Mouse (Mus musculus): Measurements from ENCODE around the gene Dhx37.
"Not testable (repeated sequence)": the region's sequence is repeated elsewhere in the genome, so short reads cannot be mapped to it uniquely, and the experiment has no call there.

Dhx37 gene

DNA sequence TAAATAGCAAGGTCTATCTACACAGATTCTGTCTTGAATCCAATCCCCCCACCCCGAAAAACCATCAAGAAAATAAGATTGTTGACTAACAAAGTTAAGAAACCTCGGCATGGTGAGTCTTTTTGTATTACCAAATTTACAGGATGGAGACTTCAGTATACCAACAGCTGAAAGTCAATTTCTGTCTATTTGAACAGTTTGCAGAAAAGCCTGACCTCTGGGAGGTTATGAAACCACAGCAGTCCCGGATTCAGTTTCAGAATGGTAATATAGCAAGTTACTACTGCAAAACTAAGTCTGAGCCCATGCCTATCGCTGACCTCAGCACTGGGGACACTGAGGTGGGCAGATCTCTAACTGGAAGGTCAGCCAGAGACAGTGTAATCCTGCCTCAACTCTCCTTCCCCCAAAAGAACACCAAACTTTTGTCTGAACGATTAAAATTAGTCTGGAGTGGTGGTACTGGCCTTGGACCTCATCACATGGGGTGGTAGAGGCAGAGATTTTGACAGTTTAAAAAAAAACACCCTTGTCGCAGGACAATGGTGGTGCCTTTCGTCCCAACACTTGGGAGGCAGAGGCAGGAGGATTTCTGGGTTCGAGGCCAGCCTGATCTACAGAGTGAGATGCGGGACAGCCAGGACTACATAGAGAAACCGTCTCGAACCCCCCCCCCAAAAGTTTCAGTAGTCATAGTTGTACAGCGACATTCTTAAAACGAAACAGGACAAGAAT lies 45.4 kb downstream of the Dhx37 start:
- DNase-seq = no peak

DNA sequence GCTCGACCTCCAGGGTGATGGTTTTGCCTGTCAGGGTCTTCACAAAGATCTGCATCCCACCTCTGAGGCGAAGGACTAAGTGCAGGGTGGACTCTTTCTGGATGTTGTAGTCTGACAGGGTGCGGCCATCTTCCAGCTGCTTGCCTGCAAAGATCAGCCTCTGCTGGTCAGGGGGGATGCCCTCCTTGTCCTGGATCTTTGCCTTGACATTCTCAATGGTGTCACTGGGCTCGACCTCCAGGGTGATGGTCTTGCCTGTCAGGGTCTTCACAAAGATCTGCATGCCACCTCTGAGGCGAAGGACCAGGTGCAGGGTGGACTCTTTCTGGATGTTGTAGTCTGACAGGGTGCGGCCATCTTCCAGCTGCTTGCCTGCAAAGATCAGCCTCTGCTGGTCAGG lies 46.6 kb downstream of the Dhx37 start:
- not testable (repeated sequence) for DNase-seq

GRCm38 (mm10) chr5:125385215-125385940 lies 48.5 kb downstream of the Dhx37 start:
- DNase-seq = no peak

- no peak for DNase-seq
Measured at GRCm38 (mm10) chr5:125384512-125385214, 49.3 kb downstream of the Dhx37 start.

DNA sequence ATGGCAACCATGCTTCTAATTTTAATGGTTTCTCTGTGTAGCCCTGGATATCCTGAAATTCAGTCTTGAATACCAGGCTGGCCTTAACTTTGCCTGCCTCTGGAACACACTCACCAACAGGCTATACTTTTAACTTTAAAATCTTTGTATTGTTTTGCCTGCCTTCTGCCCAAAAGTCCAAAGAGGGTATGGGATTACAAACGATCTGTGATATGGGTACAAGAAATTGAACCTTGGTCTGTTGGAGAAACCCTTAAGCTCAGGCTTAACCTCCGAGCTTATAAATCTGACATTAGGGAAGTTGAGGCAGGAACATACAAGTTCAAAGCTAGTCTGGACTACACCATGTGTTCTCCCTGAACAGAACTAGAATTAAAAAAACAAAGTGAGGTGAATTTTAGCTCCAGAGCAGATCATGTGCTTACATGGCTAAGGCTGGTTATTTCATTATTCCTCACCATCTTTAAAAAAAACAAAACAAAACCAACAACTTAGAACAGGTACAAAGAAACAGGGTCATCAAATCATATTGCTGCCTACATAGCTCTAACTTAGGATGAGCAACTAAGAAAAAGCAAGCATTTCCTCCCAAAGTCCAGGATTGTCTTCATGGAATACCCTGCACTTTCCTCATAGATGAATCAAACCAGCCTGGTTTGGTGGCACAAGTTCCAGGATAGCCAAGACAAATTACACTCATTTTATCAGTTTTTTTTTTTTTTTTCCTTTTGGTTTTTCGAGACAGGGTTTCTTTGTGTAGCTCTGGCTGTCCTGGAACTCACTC lies 50.1 kb downstream of the Dhx37 start:
- DNase-seq = no peak

DNA sequence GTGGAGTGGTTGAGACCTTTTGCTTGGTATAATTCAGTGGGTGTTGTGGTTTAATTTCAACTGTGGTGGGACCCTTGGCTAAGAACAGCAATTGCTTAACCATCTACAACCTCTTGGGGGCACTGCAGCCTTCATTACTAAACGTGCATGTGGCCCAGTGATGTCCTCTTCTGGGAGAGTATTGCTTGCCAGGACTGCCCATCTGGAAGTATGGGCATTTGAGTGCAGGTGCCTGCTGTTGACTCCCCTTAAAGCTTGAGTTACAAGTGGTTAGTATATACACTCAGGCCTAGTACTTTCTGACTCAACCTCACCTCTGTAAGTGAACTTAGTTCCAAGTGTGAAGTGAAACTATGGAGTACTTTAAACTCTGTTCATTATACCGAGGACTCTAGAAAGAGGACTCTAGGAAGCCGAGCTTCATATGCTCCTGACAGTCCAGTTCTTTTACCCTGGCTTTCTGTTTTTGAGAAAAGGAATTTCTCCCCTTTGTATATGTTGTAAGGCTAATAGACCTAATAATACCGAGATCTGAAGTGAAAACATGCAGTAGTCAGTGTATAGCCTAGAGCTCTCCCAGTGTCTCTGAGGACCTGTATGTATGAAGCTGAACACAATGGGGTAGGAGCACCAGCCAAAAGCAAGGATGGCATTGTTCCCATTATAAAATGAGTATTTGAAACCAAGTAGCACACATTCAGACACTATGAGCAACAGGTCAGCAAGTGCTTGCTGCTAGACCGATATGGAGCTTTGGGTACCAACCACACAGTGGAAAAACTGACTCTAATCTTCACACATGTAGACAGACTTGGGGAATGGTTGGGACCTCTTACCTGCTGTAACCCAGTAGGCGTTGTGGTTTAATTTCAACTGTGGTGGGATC lies 51.0 kb downstream of the Dhx37 start:
- peak; percentile 55 for DNase-seq

GRCm38 (mm10) chr5:125381954-125382672 lies 51.8 kb downstream of the Dhx37 start:
- no peak for DNase-seq

- DNase-seq = no peak
Measured at GRCm38 (mm10) chr5:125378919-125379318, 55.0 kb downstream of the Dhx37 start.

GRCm38 (mm10) chr5:125377214-125377613 lies 56.7 kb downstream of the Dhx37 start:
- DNase-seq = no peak

GRCm38 (mm10) chr5:125375871-125376270 lies 58.0 kb downstream of the Dhx37 start:
- no peak for DNase-seq

GRCm38 (mm10) chr5:125372027-125372426 lies 61.9 kb downstream of the Dhx37 start:
- DNase-seq = no peak

- no peak for DNase-seq
Measured at GRCm38 (mm10) chr5:125370950-125371693, 62.8 kb downstream of the Dhx37 start.

- DNase-seq = peak; percentile 40
Measured at GRCm38 (mm10) chr5:125368568-125368967, 65.4 kb downstream of the Dhx37 start.

DNA sequence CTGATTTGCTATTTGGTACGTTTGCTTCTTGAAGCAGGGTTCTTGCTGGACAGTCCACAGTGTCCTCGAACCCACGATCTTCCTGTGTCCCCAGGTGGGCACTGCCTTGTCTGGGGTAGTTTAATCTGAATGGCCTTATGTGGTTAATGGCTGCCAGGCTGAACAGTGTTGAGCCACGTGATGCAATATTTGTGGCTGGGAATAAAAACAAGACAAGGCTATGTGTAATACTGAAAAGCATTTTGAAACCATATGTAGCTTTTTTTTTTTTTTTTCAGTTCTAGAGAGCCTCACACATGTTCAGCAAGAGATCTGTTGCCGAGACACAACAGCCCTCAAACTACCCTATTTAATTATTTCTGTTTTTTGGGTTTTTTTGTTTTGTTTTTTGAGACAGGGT lies 65.8 kb downstream of the Dhx37 start:
- no peak for DNase-seq

DNA sequence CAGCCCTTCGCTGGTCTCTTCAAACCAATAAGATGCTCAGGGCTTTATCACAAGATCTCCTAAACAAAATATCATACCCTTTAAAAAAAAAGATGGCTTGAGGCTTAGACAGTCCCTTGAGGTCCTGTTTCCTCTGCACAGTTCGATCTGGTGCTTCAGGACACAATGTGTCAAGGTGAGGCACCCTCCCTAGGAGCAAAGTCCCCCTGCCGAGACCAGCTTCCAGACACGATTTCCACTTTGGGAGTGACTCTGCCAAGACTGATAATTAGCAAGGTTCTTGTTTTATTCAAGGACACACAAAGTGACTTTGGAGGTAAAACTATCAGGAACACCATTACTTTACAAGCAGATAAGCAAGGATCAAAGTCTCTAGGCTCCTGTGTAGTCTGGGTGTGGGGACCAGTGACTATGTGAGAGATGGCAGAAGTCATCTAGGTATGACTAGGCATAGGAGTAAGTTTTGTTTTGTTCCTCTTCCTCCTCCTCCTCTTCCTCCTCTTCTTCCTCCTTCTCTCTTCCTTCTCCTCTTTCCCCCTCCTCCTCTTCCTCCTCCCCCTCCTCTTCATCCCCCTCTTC lies 69.0 kb downstream of the Dhx37 start:
- no peak for DNase-seq

GRCm38 (mm10) chr5:125363894-125364293 lies 70.0 kb downstream of the Dhx37 start:
- DNase-seq = no peak

Data from right cerebral cortex, postnatal 4 days (tissue).